Mouse (Mus musculus) intestine, postnatal 0 days (tissue): Measurements from ENCODE around the gene Npas2. TPM values are rescaled to one million over a fixed set of nuclear protein-coding genes. Genes with fewer than 3 reads are reported as not detected.

Source experiments
- ATAC-seq: fragments of 200-750 bp; cut with Nextera tagmentation; 2 replicates; pipeline ENCODE4 v1.8.0; 2017; ENCODE audit warnings: mild to moderate bottlenecking, moderate TSS enrichment, moderate library complexity
- H3K27ac ChIP-seq: fragments of 300-500 bp; sonication (generic); 2 replicates; pipeline ENCODE4 v1.5.1; 2014; ENCODE audit warnings: mild to moderate bottlenecking, low read depth, low read length, moderate library complexity
- H3K27me3 ChIP-seq: fragments of 300-500 bp; sonication (generic); replicated peaks from 2 replicates; pipeline ENCODE4 v1.6.1; 2014; ENCODE audit warnings: low read length, mixed read lengths; ENCODE audit not compliant: control insufficient read depth, insufficient read depth
- H3K36me3 ChIP-seq: fragments of 300-500 bp; sonication (generic); 2 replicates; pipeline ENCODE4 v1.6.1; 2014; ENCODE audit warnings: mild to moderate bottlenecking, moderate library complexity; ENCODE audit not compliant: control insufficient read depth, insufficient read depth
- H3K4me1 ChIP-seq: fragments of 300-500 bp; sonication (generic); replicated peaks from 2 replicates; pipeline ENCODE4 v1.6.1; 2014; ENCODE audit warnings: antibody characterized with exemption, low read length, mixed read lengths; ENCODE audit not compliant: control insufficient read depth, insufficient read depth
- H3K4me2 ChIP-seq: fragments of 300-500 bp; sonication (generic); replicated peaks from 2 replicates; pipeline ENCODE4 v1.6.1; 2014; ENCODE audit warnings: low read depth, mild to moderate bottlenecking, moderate library complexity
- H3K4me3 ChIP-seq: fragments of 300-500 bp; sonication (generic); 2 replicates; pipeline ENCODE4 v1.5.1; 2014; ENCODE audit warnings: low read depth, low read length
- H3K9ac ChIP-seq: fragments of 300-500 bp; sonication (generic); 2 replicates; pipeline ENCODE4 v1.6.1; 2014; ENCODE audit warnings: mild to moderate bottlenecking, low read depth, low read length
- H3K9me3 ChIP-seq: fragments of 300-500 bp; sonication (generic); 2 replicates; pipeline ENCODE4 v1.6.1; 2016; ENCODE audit warnings: mixed run types; ENCODE audit not compliant: control insufficient read depth
- CTCF ChIP-seq: sonication (generic); IDR thresholded peaks from 2 replicates; pipeline ENCODE4 v1.5.1; 2016; ENCODE audit warnings: low read depth, mild to moderate bottlenecking, control low read depth, antibody characterized with exemption, moderate library complexity
- WGBS: fragments of 180-500 bp; shearing (Covaris S2); extraction: QIAGEN DNeasy Blood & Tissue Kit; methylation state at CpG from one replicate; pipeline ENCODE4 v1.1.7; 2014; 5-methylcytosine and 5-hydroxymethylcytosine counted together
- polyA plus RNA-seq: library from polyadenylated mRNA; unstranded; fragments of >200 nt; fragmentation: Nextera tagmentation; extraction: Ambion mirVana; gene quantifications from 2 replicates; pipeline ENCODE4 v1.2.1, GENCODE M21; 2015

The Npas2 gene
- polyA plus RNA-seq, 1 experiment from 2014 or later: 4.1 TPM

DNA sequence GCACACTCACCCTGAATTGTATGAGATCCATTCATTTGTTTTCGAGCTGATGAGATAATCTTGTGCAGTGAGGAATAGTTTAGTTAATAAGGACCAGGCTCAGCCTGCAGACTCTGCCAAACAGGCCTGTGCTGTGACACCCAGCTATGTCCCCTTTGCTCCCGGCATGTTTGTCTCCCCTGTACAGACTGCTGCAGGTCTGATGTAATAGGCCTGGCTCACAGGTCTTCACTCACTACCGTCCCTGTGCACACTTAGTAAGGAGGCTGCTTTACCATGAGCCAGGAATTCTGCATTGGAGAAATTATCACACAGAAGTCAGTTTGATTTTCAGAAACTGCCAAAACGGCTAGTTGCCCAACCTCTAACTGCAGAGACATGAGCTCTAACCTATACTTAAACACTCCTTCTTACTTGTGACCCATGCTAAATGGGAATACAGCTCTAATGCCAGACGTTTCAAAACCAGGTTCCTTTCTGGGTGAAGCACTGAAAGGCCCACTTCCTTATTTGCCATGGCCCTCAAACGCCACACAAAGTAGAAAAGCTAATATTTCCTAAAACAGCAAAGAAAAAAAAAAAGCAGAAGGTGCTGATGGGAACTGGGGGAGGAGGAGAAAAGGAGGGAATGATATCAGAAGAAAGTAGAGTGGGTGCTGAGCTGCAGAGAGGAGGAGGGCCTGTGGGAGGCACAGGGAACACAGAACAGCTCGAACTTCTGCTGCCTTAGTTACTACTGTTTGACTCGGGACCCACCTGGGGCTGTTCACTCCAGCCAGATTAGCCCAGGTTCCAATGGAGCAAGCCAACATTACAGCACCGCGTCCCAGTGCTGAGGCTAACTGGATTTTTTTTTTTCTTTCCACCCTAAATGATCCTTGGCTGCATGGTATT, 120.1 kb downstream of the Npas2 start:
- H3K27me3 ChIP-seq: no peaks in the 10 kb centered on the region
- no peaks in the 10 kb centered on the region; the same call in 1 of the 2 replicates for H3K36me3 ChIP-seq
- no peaks in the 10 kb centered on the region for H3K4me1 ChIP-seq
- H3K4me3 ChIP-seq: no peak overlapping the region
- TF ChIP-seq CTCF: no peak
- 69% methylated on average over 10 of the region's 10 CpGs for WGBS
- H3K4me2 ChIP-seq: no peak overlapping the region
- no peak overlapping the region for H3K27ac ChIP-seq
- no peak overlapping the region for H3K9ac ChIP-seq
- no peak for ATAC-seq
- H3K9me3 ChIP-seq: no peaks in the 10 kb centered on the region

DNA sequence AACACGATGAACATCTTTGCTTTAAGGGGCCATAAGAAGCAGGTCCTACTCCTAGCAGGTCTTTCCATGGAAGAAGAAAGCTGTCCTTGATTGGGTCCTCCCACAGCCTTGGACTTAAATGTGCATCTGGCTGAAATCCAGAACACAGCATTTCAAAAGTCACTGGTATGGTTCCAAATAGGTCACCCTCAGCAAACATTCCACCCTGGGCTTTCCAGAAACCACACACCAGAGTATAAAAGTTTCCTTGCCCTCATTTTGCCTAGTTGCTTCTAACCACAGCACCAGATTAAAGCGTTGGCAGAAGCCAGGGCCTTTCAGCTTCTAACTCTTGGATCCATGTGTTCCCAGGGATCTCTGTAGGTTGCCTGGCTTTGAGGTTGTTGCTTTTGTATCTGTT, 124.4 kb downstream of the Npas2 start:
- Histone ChIP-seq H3K4me1 (no peaks in the 10 kb centered on the region), H3K9ac (no peak overlapping the region), H3K36me3 (no peaks in the 10 kb centered on the region), H3K9me3 (no peaks in the 10 kb centered on the region), H3K4me3 (no peak overlapping the region), H3K4me2 (no peak overlapping the region), H3K27ac (no peak overlapping the region), H3K27me3 (no peaks in the 10 kb centered on the region)
- no peak for ATAC-seq
- TF ChIP-seq CTCF: no peak
- 84% methylated on average over 2 of the region's 2 CpGs for WGBS

DNA sequence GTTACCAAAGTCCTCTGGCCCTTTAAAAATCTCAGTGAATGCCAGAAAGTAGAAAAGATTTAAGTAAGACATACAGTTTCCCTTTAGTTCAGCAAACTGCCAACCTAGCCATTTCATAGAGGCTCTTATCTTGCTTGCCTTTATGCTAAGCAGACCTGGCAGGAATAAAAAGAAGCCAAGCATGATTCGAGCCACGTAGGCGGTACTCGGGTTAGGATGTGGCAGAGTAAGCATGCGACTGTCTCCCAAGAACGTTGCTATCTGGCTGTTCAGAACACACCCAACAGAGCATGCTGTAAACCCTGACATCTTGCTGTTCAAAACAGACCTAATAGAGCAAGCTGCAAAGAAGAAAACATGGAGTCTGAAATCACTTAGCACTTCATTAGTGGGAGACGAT, 125.3 kb downstream of the Npas2 start:
- H3K9me3 ChIP-seq: no peaks in the 10 kb centered on the region
- no peaks in the 10 kb centered on the region for H3K4me1 ChIP-seq
- ATAC-seq: no peak
- 68% methylated on average over 7 of the region's 7 CpGs for WGBS
- no peak overlapping the region for H3K9ac ChIP-seq
- peaks cover 3% of the 10 kb centered on the region; the same call in 1 of the 2 replicates for H3K36me3 ChIP-seq
- no peak overlapping the region for H3K27ac ChIP-seq
- H3K27me3 ChIP-seq: no peaks in the 10 kb centered on the region
- H3K4me2 ChIP-seq: no peak overlapping the region
- TF ChIP-seq CTCF: no peak
- H3K4me3 ChIP-seq: no peak overlapping the region

DNA sequence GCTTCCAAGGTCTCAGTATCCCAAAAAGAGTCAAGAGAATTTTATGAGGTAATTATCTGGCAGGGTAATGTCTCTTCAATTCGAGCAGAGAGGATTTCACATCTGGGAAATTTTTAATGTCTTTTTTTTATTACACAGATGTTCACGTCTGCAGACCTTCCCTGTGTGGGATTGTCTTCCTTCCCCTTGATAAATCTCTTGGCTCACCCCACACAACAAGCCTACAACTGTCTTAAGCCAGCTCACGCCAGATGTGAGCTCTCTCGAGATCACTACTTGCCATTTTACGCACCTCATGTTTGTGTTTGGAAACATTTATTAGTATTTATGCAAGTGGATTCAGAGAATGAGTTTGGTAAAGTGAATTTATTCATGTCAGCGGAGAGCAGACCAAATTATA, 128.4 kb downstream of the Npas2 start:
- Histone ChIP-seq H3K9me3 (no peaks in the 10 kb centered on the region), H3K27me3 (no peaks in the 10 kb centered on the region), H3K4me2 (no peak overlapping the region), H3K4me3 (no peak overlapping the region), H3K36me3 (peaks cover 3% of the 10 kb centered on the region; the same call in 1 of the 2 replicates), H3K27ac (no peak overlapping the region), H3K9ac (no peak overlapping the region), H3K4me1 (no peaks in the 10 kb centered on the region)
- no peak for ATAC-seq
- no peak for TF ChIP-seq CTCF
- WGBS: 53% methylated on average over 6 of the region's 6 CpGs

DNA sequence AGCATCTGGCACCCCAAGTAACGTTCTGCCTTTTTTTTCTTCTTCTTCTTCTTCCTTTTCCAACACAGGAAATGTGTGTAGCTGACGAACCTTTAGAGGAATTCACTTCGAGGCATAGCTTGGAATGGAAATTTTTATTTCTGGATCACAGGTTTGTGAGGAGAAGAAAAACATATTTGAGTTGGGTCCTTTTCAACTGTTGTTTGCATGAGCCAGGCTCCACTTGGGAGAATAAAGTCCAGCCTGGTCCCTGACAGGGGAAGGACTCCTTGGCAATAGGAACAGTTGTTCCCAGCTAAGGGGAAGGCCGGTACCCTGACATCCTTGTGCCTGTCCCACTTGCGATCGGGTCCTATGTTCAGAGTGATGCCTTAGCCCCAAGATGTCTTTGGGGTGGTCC, 131.7 kb downstream of the Npas2 start:
- Histone ChIP-seq H3K4me2 (no peak overlapping the region), H3K9ac (no peak overlapping the region), H3K9me3 (no peaks in the 10 kb centered on the region), H3K36me3 (peaks cover 3% of the 10 kb centered on the region; the same call in 1 of the 2 replicates), H3K27ac (no peak overlapping the region), H3K4me1 (no peaks in the 10 kb centered on the region), H3K4me3 (no peak overlapping the region), H3K27me3 (no peaks in the 10 kb centered on the region)
- TF ChIP-seq CTCF: no peak
- no peak for ATAC-seq
- WGBS: 89% methylated on average over 6 of the region's 6 CpGs

DNA sequence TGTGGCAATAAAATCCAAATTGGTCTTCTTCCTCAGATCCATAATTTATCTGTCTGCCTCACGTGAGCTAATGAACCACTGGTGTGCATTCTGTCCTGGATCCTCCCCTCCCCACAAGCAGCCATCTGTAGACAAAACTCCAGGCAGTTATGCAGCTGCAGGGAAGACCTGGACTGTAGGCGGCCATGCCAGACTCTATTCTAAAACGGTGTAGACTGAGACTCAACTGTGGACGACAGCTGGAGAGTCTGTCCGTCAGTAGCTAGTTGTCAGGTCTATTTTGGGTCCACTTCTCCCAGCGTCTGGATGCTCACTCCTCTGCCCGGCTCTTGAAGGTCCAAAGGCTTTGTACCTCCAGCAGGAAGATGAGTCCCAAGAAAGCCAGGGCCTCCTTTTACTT, 134.0 kb downstream of the Npas2 start:
- Histone ChIP-seq H3K4me2 (no peak overlapping the region), H3K9ac (no peak overlapping the region), H3K27ac (no peak overlapping the region), H3K36me3 (peaks cover 3% of the 10 kb centered on the region; the same call in 1 of the 2 replicates), H3K9me3 (no peaks in the 10 kb centered on the region), H3K4me3 (no peak overlapping the region), H3K27me3 (no peaks in the 10 kb centered on the region), H3K4me1 (no peaks in the 10 kb centered on the region)
- TF ChIP-seq CTCF: no peak
- ATAC-seq: no peak
- WGBS: 84% methylated on average over 7 of the region's 7 CpGs
